18 mouse cellular contexts compared by ENCODE assay signal in genomic region chr9:56643474-56643873, GRCm38 (mm10).
DNase-seq lines count a peak whose midpoint lies in the region; ATAC-seq lines count a peak whose summit lies in the region.
"Had no signal": no experiment of that assay in that cellular context is flagged by ENCODE, and none has a peak within 500 bp of the region (broad histone marks: within the 10 kb centered on the region; RNA-seq: fewer than 3 reads in every experiment).

No protein-coding gene starts in this region.

- H3K9ac ChIP-seq in intestine, embryonic 14.5 days (ENCODE audit: low read length), result no peak overlapping the region
- H3K9ac ChIP-seq in intestine, embryonic 15.5 days, result no peak overlapping the region
- no peak overlapping the region for H3K9ac ChIP-seq in neural tube, embryonic 11.5 days (ENCODE audit: low read length)
- H3K9ac ChIP-seq in midbrain, embryonic 14.5 days (replicated peaks; ENCODE audit: low read length), result no peak overlapping the region
- H3K9ac ChIP-seq: embryonic facial prominence, embryonic 15.5 days; heart, embryonic 12.5 days had no signal

- no peaks in the 10 kb centered on the region for H3K9me3 ChIP-seq in intestine, embryonic 14.5 days (ENCODE audit: control insufficient read depth, low read length)
- no peaks in the 10 kb centered on the region for H3K9me3 ChIP-seq in intestine, embryonic 15.5 days
- H3K9me3 ChIP-seq in neural tube, embryonic 11.5 days (ENCODE audit: control insufficient read depth, low read length), result no peaks in the 10 kb centered on the region
- H3K9me3 ChIP-seq in midbrain, embryonic 14.5 days (ENCODE audit: control insufficient read depth, low read length), result no peaks in the 10 kb centered on the region
- H3K9me3 ChIP-seq: embryonic facial prominence, embryonic 15.5 days; G1E; heart, embryonic 12.5 days had no signal

- no peak overlapping the region for H3K4me2 ChIP-seq in intestine, embryonic 14.5 days (ENCODE audit: low read length)
- no peak overlapping the region for H3K4me2 ChIP-seq in intestine, embryonic 15.5 days (replicated peaks)
- H3K4me2 ChIP-seq in neural tube, embryonic 11.5 days (ENCODE audit: low read depth), result no peak overlapping the region
- no peak overlapping the region for H3K4me2 ChIP-seq in midbrain, embryonic 14.5 days (ENCODE audit: low read length)
- H3K4me2 ChIP-seq: embryonic facial prominence, embryonic 15.5 days; heart, embryonic 12.5 days; liver, embryonic 11.5 days had no signal

- H3K27ac ChIP-seq in intestine, embryonic 14.5 days (ENCODE audit: low read depth), result no peak overlapping the region
- H3K27ac ChIP-seq in intestine, embryonic 15.5 days, result no peak overlapping the region
- H3K27ac ChIP-seq in neural tube, embryonic 11.5 days (ENCODE audit: low read depth, low read length), result no peak overlapping the region
- H3K27ac ChIP-seq in midbrain, embryonic 14.5 days (replicated peaks; ENCODE audit: low read depth, low read length), result no peak overlapping the region
- H3K27ac ChIP-seq: embryonic facial prominence, embryonic 15.5 days had no signal

- no peaks in the 10 kb centered on the region for H3K36me3 ChIP-seq in intestine, embryonic 14.5 days (ENCODE audit: control insufficient read depth, insufficient read depth, low read length)
- H3K36me3 ChIP-seq in intestine, embryonic 15.5 days, result no peaks in the 10 kb centered on the region
- H3K36me3 ChIP-seq in neural tube, embryonic 11.5 days (ENCODE audit: control insufficient read depth, insufficient read depth, low read length), result no peaks in the 10 kb centered on the region
- no peaks in the 10 kb centered on the region for H3K36me3 ChIP-seq in midbrain, embryonic 14.5 days (ENCODE audit: control insufficient read depth, insufficient read depth, low read length)
- H3K36me3 ChIP-seq: embryonic facial prominence, embryonic 15.5 days; G1E; heart, embryonic 12.5 days had no signal

- WGBS in intestine, embryonic 14.5 days, result 60% methylated on average over 5 of the region's 5 CpGs
- WGBS in intestine, embryonic 15.5 days, result 63% methylated on average over 5 of the region's 5 CpGs
- 36% methylated on average over 5 of the region's 5 CpGs for WGBS in neural tube, embryonic 11.5 days
- 55% methylated on average over 5 of the region's 5 CpGs for WGBS in midbrain, embryonic 14.5 days

- ATAC-seq in intestine, embryonic 14.5 days (replicated peaks; ENCODE audit: low FRiP score, low TSS enrichment, low read depth), result 0 out of 2 replicates have a peak, but pooled peaks have one; percentile 47
- no peak for ATAC-seq in intestine, embryonic 15.5 days
- peak; percentile 31; the same call in 1 of the 2 replicates for ATAC-seq in neural tube, embryonic 11.5 days (ENCODE audit: insufficient read depth, low FRiP score, low TSS enrichment)
- 0 out of 2 replicates have a peak, but pooled peaks have one; percentile 17 for ATAC-seq in midbrain, embryonic 14.5 days (ENCODE audit: low FRiP score, low TSS enrichment)
- no peak for ATAC-seq in megakaryocyte-erythroid progenitor cell, adult 5-6 weeks (replicated peaks; ENCODE audit: low FRiP score, low TSS enrichment, poor library complexity, severe bottlenecking)
- ATAC-seq: inflammation-experienced regulatory T-cells, adult 6 months; lung, postnatal 0 days had no signal

- no peaks in the 10 kb centered on the region for H3K4me1 ChIP-seq in intestine, embryonic 14.5 days (replicated peaks; ENCODE audit: control insufficient read depth, insufficient read depth, low read length)
- H3K4me1 ChIP-seq in intestine, embryonic 15.5 days (replicated peaks), result no peaks in the 10 kb centered on the region
- no peaks in the 10 kb centered on the region for H3K4me1 ChIP-seq in neural tube, embryonic 11.5 days (ENCODE audit: control insufficient read depth, insufficient read depth, low read length)
- H3K4me1 ChIP-seq in midbrain, embryonic 14.5 days (ENCODE audit: control insufficient read depth, insufficient read depth, low read length), result no peaks in the 10 kb centered on the region
- H3K4me1 ChIP-seq: heart, embryonic 12.5 days had no signal

- no peak for DNase-seq in intestine, embryonic 14.5 days (ENCODE audit: low spot score)
- no peak for DNase-seq in neural tube, embryonic 11.5 days (ENCODE audit: low spot score)
- DNase-seq in neural tube, embryonic 10.5 days (ENCODE audit: extremely low spot score, low spot score), result no peak
- no peak for DNase-seq in midbrain, embryonic 14.5 days
- DNase-seq in heart, adult 18-20 months, result no peak
- DNase-seq in layer of hippocampus, postnatal 36 days, result no peak
- DNase-seq: B cell, adult 2 months; cerebellum, postnatal 25 days; spleen, adult 18-20 months; thymus, adult 18-20 months had no signal

- H3K4me3 ChIP-seq in intestine, embryonic 14.5 days (ENCODE audit: low read depth, low read length), result no peak overlapping the region
- no peak overlapping the region for H3K4me3 ChIP-seq in intestine, embryonic 15.5 days (replicated peaks)
- H3K4me3 ChIP-seq in neural tube, embryonic 11.5 days (ENCODE audit: low read depth, low read length), result no peak overlapping the region
- H3K4me3 ChIP-seq in midbrain, embryonic 14.5 days (replicated peaks; ENCODE audit: low read depth, low read length), result no peak overlapping the region
- H3K4me3 ChIP-seq: embryonic facial prominence, embryonic 15.5 days; heart, embryonic 12.5 days had no signal

- H3K27me3 ChIP-seq in intestine, embryonic 14.5 days (replicated peaks; ENCODE audit: control insufficient read depth, insufficient read depth, low read length), result peaks cover 4% of the 10 kb centered on the region; the same call in 1 of the 2 replicates
- H3K27me3 ChIP-seq in intestine, embryonic 15.5 days (replicated peaks), result 0 out of 2 replicates have a peak, but pooled peaks cover under 1% of the 10 kb centered on the region
- H3K27me3 ChIP-seq in neural tube, embryonic 11.5 days (ENCODE audit: control insufficient read depth, insufficient read depth, low read length), result no peaks in the 10 kb centered on the region
- H3K27me3 ChIP-seq in midbrain, embryonic 14.5 days (ENCODE audit: control insufficient read depth, insufficient read depth, low read length), result peaks cover 2% of the 10 kb centered on the region; the same call in 1 of the 2 replicates

Comparison
In these comparisons a context has a peak if more than half of its experiments do, and no peak if none do; other contexts are left out.
1. ATAC-seq: peak in intestine, embryonic 14.5 days (single experiment), neural tube, embryonic 11.5 days (single experiment) and midbrain, embryonic 14.5 days (single experiment); none in intestine, embryonic 15.5 days (single experiment) and megakaryocyte-erythroid progenitor cell, adult 5-6 weeks (single experiment).